Mouse (Mus musculus) liver, embryonic 16.5 days (tissue): Measurements from ENCODE around the gene Ppp1r32. TPM values are rescaled to one million over a fixed set of nuclear protein-coding genes. Genes with fewer than 3 reads are reported as not detected.

Experiments
- polyA plus RNA-seq: library from polyadenylated mRNA; unstranded; fragments of >200 nt; fragmentation: Nextera tagmentation; extraction: Ambion mirVana; gene quantifications from 2 replicates; pipeline ENCODE4 v1.2.1, GENCODE M21; 2015

The Ppp1r32 gene
- polyA plus RNA-seq, 1 experiment from 2014 or later, result not detected

Other genes with a start within 250 kb of the Ppp1r32 start
- 3.1 and 3.9 TPM in 2 replicates for gene Myrf, start 242.2 kb downstream of the Ppp1r32 start, polyA plus RNA-seq
- gene Dagla, start 178.1 kb downstream of the Ppp1r32 start, polyA plus RNA-seq, result 0.27 and 0.32 TPM in 2 replicates
- 0.11 and 0.39 TPM in 2 replicates for gene Syt7, start 93.8 kb downstream of the Ppp1r32 start, polyA plus RNA-seq
- 0.06 TPM in 1 of 2 replicates, not detected in the other for gene Lrrc10b, start 25.5 kb downstream of the Ppp1r32 start, polyA plus RNA-seq
- 11.7 and 14.0 TPM in 2 replicates for gene Cpsf7, start 42.3 kb upstream of the Ppp1r32 start, polyA plus RNA-seq
- 23.2 and 28.3 TPM in 2 replicates for gene Sdhaf2, start 43.2 kb upstream of the Ppp1r32 start, polyA plus RNA-seq
- gene Tmem216, start 73.3 kb upstream of the Ppp1r32 start, polyA plus RNA-seq, result 9.7 and 9.9 TPM in 2 replicates
- 17.0 and 19.6 TPM in 2 replicates for gene Cyb561a3, start 94.2 kb upstream of the Ppp1r32 start, polyA plus RNA-seq
- gene Tmem138, start 94.4 kb upstream of the Ppp1r32 start, polyA plus RNA-seq, result 10.5 and 10.6 TPM in 2 replicates
- 170 and 176 TPM in 2 replicates for gene Ddb1, start 122.4 kb upstream of the Ppp1r32 start, polyA plus RNA-seq
- gene Tkfc, start 122.7 kb upstream of the Ppp1r32 start, polyA plus RNA-seq, result 39.7 and 47.8 TPM in 2 replicates
- 13.5 and 16.0 TPM in 2 replicates for gene Vwce, start 151.3 kb upstream of the Ppp1r32 start, polyA plus RNA-seq
- 0.06 TPM in 1 of 2 replicates, not detected in the other for gene Pga5, start 195.1 kb upstream of the Ppp1r32 start, polyA plus RNA-seq
- gene Vps37c, start 205.8 kb upstream of the Ppp1r32 start, polyA plus RNA-seq, result 11.7 and 12.1 TPM in 2 replicates